Mouse (Mus musculus): ENCODE measurements around the gene Spint1. TPM values are rescaled to one million over a fixed set of nuclear protein-coding genes. Genes with fewer than 3 reads are reported as not detected.

Gene Spint1
- under 1 TPM; 0.64 to 0.88 TPM for total RNA-seq (2021)
- long read RNA-seq, experiment 1: 0 reads
- long read RNA-seq, experiment 2, partial matches to known transcripts: 0 of 1 reads
- long read RNA-seq, experiment 2, other reads (novel, unspliced or antisense): 0 of 1 reads

DNA sequence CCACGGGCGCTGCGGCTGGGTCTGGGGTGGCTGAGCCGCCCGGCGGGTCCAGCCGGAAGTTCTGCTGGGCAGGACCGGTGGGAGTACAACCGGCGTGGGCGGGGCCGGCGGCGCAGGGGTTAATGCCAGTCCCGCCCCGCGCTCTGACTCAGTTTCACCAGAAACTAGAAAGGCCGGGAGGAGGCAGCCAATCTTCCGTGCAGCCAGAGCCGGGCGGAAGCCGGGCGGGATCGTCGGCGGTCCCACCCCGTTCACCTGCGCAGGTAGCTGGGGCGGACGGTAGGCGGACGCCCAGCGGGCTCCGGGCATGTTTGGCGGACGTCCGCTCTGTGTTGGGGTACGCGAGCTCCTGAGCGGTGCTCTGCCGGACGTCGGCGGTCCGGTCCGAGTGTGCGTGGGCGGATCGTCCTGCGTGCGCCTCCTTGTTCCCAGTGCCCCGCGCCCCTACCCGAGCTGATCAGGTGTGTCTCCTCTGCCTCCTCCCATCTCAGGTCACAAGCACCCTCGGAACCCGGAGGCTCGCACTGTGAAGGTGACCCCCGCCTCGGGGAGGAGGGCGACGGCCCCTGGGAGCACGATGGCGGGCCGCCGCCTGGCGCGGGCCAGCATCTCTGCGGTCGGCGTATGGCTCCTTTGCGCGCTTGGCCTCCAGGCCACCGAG lies at the start of gene Spint1:
Gene Spint1, plus strand, starts transcription at position 153 of the 661 bp plus-strand sequence.
- DNase-seq (ENCODE audit: low spot score in 2 of 2): no peak

DNA sequence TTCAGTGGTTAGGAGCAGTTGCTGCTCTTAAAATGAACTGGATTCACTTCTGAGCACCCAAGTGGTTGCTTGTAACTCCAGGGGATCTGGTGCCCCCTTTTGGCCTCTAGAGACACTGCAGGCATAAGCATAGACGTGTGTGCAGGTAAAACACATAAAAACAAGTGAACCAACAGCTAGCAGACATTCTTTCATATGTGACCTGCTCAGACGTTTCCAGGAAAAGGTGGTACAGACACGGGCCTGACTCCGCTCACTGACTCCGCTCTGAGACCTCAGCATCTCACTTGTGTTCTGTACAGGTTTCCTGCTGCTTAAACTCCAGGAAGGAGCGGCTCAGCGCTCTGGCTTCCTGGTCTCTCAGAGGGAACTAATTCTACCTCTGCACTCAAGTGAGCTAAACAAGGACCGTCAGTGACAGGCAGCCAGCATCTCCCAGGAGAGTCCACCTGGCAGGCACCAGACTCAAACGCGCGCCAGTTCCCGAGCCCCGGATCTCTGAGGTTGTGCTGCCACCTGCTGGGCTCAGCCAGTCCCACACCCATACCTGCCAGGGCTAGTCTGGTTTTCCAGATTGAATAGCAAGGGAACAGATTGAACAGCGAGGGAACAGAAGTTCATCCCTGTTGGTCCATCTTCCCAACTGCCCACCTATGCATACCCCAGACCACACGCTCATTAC lies 48.0 kb upstream of the Spint1 start:
- peak; percentile 80 to 85 for DNase-seq (ENCODE audit: low spot score in 2 of 2)

DNA sequence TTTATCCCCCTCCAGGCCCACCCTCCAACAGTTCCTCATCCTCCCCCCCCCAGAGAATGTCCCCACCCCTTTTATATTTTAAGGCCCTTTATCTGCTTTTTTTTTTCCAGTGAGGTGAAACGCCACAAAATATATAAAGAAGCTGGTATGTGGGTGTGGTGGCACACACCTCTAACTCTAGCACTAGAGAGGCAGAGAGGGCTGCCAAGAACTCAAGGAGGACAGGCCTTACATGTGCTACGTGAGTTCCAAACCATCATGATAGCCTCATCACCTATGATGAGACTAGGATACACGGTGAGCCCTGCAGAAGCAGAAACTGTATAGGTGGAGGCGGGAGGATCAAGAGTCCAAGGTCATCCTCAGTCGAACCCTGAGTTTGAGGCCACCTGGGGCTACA lies 46.2 kb upstream of the Spint1 start:
- DNase-seq (ENCODE audit: low spot score in 2 of 2): no peak

DNA sequence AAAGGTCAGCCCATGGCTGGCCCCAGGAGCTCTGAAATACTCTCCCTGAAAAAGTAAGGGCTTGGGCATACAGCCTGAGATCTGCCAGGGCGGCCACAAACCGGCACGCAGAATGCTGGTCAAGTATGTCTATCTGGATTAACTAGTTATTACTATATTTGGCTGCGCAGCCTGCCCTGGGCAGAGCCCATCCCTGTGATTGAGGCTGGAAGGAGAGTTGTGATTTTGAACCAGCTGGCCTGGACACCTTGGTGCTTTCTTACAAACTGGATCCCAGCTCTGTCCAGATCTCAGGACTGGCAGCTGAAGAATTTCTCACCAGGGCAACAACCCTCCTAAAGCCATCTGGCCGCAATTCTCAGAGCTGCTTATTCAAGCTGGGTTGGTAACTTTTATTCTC lies 43.0 kb upstream of the Spint1 start:
- DNase-seq (ENCODE audit: low spot score in 2 of 2): no peak

DNA sequence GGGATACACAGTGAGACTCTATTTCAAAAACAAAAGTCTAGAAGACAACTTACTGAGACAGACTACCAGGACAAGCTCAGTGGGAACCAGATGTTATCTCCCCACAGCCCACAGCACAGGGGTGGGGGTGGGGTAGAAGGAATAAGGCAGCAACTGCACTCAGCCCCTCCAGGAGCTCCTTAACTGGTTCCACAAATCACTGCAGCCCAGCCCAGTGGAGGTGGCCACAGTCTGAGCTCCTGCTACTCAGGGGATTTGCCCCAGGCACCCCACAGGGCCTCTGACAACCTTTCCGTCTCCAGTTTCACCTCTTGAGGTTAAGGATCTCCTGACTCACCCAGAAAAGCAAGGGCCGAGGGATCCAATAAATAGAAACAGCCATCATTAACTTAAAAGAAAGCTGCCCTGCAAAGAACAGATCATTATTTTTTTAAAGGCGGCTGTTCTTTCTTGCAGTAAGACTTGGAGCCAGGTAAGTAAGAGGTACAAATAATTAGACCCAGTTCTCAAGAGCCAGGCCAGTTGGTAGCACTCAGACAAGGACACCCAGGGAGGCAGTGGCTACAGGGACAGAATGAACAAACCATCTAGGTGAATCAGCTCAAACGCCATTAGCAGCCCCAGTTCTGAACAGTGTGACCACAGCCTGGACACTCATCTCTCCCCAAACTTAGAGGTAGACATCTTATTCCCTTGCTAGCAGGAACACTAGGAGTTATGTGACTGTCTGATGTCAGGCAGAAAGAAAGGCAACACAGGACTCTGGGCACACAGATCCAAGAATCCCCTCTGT lies 40.6 kb upstream of the Spint1 start:
- DNase-seq (ENCODE audit: low spot score in 2 of 2): no peak

DNA sequence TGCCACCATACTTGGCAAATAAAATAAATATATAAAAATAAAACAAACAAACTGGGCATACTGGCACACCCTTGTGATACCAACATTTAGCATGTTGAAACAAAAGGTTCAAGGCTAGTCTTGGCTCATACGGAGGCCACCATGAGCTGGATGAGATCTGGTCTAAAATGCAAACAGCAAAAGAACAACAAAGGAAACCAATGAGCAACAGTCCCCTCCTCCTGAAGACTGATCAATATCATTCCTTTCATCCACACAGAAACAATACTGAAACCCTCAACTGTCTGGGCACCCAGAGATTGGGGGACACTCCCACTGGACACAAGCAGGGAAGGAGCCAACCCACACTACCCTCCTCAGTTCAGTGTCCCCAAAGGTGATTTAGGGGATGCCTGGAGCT lies 39.7 kb upstream of the Spint1 start:
- no peak for DNase-seq (ENCODE audit: low spot score in 2 of 2)

DNA sequence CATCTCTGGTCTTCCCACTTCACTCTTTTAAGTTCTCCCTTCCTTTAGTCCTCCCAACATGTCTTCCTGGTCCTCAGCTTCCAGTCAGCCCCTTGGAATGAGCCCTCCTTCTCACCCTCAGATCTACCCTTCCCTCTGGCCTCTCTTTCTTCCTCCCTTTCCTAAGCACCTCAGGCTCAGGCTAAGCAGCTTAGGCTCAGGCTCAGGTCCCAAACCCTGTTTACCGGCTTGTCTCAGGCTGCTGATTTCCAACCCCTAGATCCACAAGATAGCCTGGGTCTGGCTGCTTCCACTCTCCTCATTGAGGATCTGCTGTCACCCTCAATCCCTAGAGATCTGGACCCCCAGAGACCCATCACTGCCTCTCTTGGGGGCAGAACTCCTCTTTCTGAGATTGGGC lies 39.1 kb upstream of the Spint1 start:
- no peak for DNase-seq (ENCODE audit: low spot score in 2 of 2)

DNA sequence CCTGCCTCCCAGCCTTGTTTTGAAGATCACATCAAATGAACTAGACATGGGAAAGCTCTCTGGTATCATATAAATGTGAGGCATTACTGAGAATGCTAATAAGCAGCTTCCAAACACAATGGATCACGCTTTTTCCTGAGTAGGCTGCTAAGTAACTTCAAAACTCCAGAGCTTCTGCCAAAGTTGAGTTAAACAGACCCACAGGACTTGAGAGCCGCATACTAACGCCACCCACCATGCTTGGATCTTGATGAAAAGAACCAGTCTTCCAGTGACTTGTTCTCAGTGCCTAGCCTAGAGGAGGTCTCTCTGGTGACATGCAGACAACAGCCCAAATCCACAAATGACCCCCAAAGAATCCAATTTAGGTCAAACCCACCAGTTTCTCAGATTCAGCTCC lies 38.2 kb upstream of the Spint1 start:
- no peak for DNase-seq (ENCODE audit: low spot score in 2 of 2)

DNA sequence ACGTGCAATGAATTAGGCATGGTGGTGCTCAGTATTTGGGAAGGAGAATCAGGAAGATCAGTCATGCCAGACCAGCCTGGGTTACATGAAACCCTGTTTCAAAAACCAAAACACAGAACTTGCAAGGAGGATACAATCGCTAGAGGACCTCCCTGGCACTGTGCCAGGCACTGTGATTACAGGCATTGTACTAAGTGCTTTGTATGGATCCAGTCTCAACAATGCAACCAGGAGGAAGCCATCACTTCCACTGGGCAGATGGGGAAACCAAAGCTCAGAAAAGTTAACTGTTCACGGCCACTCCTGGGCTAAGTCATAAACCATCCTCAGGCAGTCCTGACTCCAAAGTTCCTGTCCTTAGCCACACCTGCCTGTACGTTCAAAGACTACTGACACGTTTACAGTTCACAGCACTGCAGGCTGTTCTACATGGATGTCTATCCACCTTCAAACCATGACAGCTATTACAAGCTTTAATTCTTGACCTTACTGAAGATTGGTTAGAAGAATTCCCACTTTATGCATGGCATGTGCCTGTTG lies 34.2 kb upstream of the Spint1 start:
- DNase-seq (ENCODE audit: low spot score in 2 of 2): no peak

DNA sequence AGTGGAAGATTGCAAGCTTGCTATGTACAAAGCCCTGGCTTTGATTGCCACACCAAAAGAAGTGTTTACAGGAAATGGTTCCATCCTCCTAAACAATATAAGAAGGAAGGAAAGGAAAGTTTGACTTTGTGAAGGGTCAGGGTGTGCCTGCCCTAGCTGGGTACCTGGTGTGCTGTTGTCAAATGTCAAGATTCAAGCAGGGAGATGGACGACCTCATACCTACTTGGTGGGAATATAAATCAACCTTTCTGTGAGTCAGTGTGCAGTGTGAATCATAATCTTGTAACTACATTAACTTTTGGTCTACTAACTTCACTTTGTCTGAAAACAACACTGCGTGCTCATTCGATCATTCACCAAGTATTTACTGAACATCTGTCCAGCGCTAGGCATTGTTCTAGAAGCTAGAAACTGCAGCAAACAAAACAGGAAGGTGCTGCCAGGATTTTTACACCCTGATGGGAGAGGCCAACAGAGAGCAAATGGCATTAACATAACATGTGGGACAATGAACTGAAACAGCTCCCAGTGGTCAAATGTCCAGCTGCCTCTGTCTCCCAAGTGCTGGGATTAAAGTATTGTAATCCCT lies 33.2 kb upstream of the Spint1 start:
- DNase-seq (ENCODE audit: low spot score in 2 of 2): no peak

DNA sequence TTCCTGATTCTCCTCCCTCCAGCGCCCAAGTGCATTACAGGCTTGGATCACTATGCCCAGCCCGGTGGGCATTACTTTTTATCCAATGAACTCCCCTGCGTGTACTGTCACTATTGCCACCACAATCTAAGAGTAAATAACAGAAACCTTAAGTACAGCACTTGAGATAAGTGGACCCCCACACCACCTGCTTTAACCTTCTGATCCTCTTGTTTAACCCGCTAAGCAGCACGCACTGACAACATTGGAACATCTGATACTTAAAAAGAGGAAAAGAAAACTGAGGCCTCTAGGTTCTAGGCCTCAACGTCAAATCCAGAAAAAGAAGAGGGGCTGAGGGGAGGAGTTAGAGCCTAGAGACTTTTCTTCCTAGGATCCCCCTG lies 29.2 kb upstream of the Spint1 start:
- no peak for DNase-seq (ENCODE audit: low spot score in 2 of 2)

DNA sequence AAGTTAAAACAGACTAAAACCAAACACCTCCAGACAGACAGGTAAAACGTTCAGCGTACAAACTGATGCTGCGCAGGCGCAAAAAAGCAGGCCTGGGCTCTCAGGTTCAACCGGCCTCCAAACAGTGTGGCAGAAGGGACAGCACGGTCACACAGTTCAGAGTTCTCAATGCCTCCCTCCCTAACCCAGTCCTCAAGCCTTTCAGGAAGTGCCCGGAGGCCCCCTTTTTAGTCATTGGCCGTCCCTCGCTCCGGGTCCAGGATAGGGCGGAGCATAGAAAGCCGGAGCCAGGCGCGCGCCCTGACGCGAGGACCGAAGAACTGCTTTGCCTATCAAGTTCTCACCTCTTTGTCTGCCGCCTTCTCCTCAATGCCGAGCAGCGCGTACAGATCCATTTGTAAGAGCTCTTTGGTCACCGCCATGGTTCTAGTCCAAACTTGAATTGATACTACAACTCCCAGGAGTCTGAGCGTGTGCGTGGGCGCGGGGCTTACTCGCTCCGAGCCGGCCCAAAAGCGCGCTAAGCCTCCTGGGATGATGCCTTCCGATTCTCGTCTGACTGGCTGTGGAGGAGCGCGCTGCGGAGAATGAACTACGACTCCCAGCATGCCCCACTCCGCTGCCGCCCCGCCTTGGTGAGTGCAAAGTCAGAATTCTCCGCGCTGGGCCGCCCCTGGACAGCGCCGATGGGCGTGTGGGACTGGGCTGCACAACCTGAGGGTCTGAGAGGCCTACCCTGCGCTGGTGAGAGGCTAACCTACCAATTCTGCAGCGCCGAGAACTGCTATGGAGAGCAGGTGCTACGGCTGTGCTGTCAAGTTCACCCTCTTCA lies 28.6 kb upstream of the Spint1 start, which contains the start of the genes Zfyve19 and Dnajc17:
Gene Zfyve19, plus strand, starts transcription at position 274 of the 832 bp plus-strand sequence.
Gene Dnajc17, minus strand, starts transcription at position 452 of the 832 bp plus-strand sequence.
- DNase-seq (ENCODE audit: low spot score in 2 of 2): peak; percentile 93 to 98

DNA sequence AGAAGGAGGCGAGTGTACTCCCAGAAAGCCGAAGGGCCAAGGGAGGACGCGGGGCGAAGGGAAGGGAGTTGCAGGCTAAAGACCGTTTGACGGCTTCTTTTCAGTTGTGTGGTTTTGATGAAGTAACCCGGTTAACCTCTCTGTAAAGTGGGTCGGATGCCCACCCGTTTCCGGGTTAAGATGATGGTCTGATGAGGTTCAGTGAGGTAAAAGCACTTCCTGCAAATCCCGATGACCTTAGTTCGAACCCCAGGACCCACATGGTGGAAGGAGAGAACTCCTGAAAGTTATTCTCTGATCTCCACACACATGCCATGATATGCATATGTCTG lies 28.0 kb upstream of the Spint1 start:
- DNase-seq (ENCODE audit: low spot score in 2 of 2): no peak

DNA sequence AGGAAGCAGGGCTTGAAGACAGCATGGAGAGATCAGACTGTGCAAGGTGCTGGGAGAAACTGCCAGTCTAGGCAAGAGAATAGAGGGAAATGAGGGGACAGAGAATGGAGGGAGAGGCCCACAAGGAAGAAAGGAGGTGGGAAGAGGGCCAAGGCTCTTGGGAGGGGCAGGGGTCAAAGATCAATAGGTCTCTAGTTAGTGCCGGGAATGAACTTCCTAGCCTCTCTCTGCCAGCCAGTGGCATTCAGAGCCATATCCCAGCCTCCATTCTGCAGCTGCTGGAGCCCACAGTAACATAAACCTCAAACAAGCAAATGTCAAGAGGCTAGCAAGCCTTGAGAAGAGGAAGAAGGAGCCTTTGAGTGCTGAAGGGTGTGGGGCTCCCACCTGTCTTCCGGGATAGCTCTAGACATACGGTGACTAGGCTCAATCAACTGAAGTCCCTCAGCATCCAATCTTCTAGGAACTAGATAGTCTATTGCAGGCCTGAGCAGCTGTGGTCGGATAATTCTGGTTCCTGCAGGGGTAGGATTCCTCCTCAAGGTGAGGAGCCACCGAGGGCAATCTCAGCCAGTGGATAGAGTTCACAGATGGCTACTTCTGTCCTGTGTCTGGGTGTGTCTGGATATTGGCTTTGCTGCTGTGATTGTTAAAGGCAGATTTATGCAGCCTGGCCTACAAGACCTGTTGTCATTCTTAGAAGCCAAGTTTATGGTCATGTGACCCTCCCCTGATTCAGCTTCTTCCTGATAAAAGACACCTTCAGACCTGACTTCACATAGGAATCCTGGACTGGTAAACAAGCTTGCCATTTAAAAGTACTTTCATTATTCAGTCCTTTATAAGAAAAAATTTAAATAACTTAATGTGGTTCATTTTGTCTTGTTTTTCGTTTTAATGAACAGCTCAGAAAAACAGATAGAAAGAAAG lies 7.1 kb upstream of the Spint1 start, which contains the start of gene Ppp1r14d:
Gene Ppp1r14d, minus strand, starts transcription at position 132 of the 930 bp plus-strand sequence.
- DNase-seq (ENCODE audit: low spot score in 2 of 2): no peak

DNA sequence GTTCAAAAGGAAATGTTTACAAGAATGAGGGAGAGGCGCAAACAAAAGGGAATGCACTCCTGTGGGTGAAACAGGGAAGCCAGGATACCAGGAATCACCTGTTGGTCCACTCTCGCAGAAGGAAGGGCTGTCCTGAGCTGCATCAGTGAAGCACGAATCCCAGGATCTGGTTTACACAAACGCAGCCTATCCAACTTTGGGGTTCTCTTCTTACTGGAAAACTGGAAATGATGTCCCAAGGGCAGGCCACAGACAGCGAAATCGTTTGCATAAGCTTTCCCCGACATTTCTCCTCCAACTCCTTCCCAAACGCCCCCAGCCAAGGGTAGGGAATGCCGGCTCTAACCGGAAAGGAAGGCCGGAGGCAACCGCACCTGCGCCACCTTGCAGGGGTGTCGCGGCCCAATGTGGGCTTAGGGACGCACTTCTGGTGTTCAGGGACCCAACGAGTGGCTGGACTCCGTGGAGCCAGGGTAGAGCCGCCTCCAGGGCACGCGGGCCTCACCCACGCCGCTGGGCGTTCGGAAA lies 416 bp upstream of the Spint1 start:
- DNase-seq (ENCODE audit: low spot score in 2 of 2): no peak

DNA sequence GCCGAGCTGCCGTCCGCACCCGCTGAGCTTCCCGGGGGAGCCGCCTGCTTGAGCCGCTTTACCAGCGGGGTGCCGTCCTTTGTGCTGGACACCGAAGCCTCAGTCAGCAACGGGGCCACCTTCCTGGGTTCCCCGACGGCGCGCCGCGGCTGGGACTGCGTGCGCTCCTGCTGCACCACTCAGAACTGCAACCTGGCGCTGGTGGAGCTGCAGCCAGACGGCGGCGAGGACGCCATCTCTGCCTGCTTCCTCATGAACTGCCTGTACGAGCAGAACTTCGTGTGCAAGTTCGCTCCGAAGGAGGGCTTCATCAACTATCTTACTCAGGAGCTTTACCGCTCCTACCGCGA lies 684 bp downstream of the Spint1 start:
- no peak for DNase-seq (ENCODE audit: low spot score in 2 of 2)

DNA sequence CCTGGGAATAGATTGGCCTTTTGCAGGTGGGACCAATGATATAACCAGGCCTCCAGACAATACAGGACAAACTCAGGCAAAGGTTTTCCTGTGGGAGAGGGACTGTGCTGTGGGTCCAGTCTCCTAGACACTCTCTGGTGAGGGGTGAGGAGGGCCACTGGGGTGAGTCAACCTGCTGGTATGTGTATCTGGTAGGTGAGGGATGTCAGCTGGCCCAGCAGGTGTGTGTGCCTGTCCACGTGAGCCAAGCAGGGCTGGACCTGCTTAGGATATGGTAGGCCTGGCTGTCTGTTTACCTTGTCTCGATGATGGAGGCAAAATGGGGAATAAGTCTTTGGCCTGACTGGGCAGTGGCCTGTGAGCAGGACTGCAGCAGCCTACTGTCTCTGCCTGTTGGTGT lies 1.5 kb downstream of the Spint1 start:
- no peak for DNase-seq (ENCODE audit: low spot score in 2 of 2)

DNA sequence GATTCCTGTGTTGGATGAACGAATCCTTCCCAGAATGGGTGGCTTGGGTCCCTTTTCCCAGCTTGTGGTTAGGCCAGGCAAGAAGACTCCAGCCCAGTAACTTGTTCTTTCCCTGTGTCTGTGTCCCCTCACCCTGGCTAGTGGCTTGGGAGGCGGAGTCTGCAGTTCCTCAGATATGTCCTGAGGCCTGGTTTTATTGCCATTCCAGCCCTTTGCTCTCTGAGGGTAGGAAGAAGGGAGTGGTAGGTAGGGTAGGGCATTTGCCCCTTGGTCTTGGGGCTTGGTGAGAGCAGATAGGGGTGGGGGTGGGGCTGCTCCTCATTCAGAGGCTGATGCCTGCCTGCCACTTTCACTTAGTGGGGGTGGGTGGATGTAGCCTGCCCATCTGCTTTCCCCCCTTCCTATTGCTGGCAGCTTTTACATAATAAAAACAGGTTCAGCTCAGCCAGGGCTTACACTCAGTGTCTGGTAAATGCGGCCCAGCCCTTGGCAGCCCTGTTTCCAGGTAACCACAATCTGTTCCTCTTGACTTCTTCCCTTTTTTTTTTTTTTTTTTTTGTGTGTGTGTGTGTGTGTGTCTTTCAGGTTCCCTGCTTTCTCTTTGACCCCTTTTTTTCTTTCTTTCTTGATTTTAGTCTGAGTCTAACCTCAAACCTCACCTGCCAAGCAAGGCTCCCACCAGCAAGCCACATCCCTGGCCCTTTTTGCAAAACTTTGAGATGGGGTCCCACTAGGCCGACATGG lies 3.1 kb downstream of the Spint1 start:
- no peak for DNase-seq (ENCODE audit: low spot score in 2 of 2)

All from layer of hippocampus, postnatal 14 days (tissue).